Mouse (Mus musculus) layer of hippocampus, adult 11-12 months (tissue): ENCODE data around the gene Cryba4.

Experiments
- DNase-seq: peaks from one replicate; pipeline ENCODE4 v3.0.0; 2022; ENCODE audit warnings: low spot score

The Cryba4 gene

GRCm38 (mm10) chr5:112199656-112200055, 52.7 kb downstream of the Cryba4 start:
- DNase-seq, result no peak
